Mouse (Mus musculus) midbrain, embryonic 10.5 days (tissue): ENCODE data around the gene Mb21d2. TPM values are rescaled to one million over a fixed set of nuclear protein-coding genes. Genes with fewer than 3 reads are reported as not detected.

Experiments
- DNase-seq: peaks from one replicate; pipeline ENCODE4 v3.0.0-alpha.2; 2017; ENCODE audit warnings: low spot score
- H3K27ac ChIP-seq: fragments of 300-500 bp; sonication (generic); replicated peaks from 2 replicates; pipeline ENCODE4 v1.5.1; 2016; ENCODE audit warnings: mild to moderate bottlenecking
- H3K27me3 ChIP-seq: fragments of 300-500 bp; sonication (generic); 2 replicates; pipeline ENCODE4 v1.6.1; 2016; ENCODE audit warnings: low read depth, mild to moderate bottlenecking; ENCODE audit not compliant: poor library complexity, severe bottlenecking
- H3K36me3 ChIP-seq: fragments of 300-500 bp; sonication (generic); 2 replicates; pipeline ENCODE4 v1.6.1; 2016; ENCODE audit warnings: mild to moderate bottlenecking, moderate library complexity
- H3K4me1 ChIP-seq: fragments of 300-500 bp; sonication (generic); 2 replicates; pipeline ENCODE4 v1.6.1; 2016
- H3K4me3 ChIP-seq: fragments of 300-500 bp; sonication (generic); 2 replicates; pipeline ENCODE4 v1.5.1; 2016; ENCODE audit warnings: mild to moderate bottlenecking, moderate library complexity
- H3K9me3 ChIP-seq: fragments of 300-500 bp; sonication (generic); replicated peaks from 2 replicates; pipeline ENCODE4 v1.6.1; 2016; ENCODE audit warnings: mild to moderate bottlenecking
- WGBS: fragments of 180-500 bp; shearing (Covaris S2); methylation state at CpG from one replicate; pipeline ENCODE4 v1.1.7; 2016; 5-methylcytosine and 5-hydroxymethylcytosine counted together
- polyA plus RNA-seq: library from polyadenylated mRNA; unstranded; fragments of >200 nt; fragmentation: Nextera tagmentation; extraction: Ambion mirVana; gene quantifications from 2 replicates; pipeline ENCODE4 v1.2.1, GENCODE M21; 2016

Gene Mb21d2
- polyA plus RNA-seq, 1 experiment from 2014 or later = 4.7 TPM

DNA sequence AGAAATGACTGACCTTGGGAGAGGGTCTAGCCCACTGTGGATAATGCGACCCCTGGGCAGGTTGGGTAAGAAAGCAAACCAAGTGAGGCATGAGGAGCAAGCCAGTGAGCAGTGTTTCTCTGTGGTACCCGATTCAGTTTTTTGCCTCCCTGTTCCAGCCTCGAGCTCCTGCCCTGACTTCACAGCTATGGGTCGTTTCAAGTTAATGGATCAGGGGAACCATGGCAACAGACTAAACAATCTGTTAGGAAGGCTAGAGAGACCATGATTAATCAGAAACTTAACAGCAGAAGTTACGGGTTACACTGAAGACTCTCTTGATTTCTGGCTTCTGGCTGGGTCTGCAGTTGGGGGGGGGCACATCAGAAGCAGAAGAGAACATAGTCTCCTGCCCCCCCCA, 36.2 kb downstream of the Mb21d2 start:
- no peak for DNase-seq
- Histone ChIP-seq H3K4me3 (no peak overlapping the region), H3K36me3 (peaks cover 23% of the 10 kb centered on the region), H3K4me1 (peaks cover 17% of the 10 kb centered on the region), H3K27ac (no peak overlapping the region), H3K27me3 (no peaks in the 10 kb centered on the region), H3K9me3 (peaks cover 14% of the 10 kb centered on the region)
- WGBS = 45% methylated on average over 5 of the region's 5 CpGs

DNA sequence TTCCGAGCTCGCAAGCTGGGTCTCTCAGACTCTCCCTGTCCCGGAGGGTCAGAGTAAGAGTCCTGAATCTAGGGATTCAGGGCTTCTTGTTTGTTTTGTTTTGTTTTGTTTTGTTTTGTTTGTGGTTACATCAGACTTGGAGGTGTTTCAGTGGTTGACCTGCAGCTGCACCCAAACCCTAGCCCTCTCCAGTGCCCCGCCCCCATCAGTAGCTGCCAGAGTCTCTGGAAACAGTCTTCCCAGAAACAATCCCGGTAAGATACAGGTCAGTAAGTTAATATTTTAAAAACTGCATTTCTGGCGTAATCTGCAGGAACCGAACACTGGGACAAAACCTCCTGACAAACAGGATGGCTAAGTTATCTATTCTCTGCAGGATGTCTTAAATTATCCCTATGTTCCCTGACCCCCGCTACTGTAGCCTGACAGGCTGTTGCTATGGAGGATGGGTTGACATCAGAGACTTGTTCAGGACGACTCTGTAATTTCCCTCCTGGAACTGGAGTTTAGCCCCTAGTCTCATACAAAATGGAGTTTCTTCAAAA, 43.2 kb downstream of the Mb21d2 start:
- Histone ChIP-seq H3K27me3 (no peaks in the 10 kb centered on the region), H3K4me1 (peaks cover 33% of the 10 kb centered on the region), H3K9me3 (peaks cover 14% of the 10 kb centered on the region), H3K27ac (no peak overlapping the region), H3K36me3 (peaks cover 17% of the 10 kb centered on the region), H3K4me3 (no peak overlapping the region)
- no peak for DNase-seq
- WGBS = 78% methylated on average over 9 of the region's 9 CpGs

DNA sequence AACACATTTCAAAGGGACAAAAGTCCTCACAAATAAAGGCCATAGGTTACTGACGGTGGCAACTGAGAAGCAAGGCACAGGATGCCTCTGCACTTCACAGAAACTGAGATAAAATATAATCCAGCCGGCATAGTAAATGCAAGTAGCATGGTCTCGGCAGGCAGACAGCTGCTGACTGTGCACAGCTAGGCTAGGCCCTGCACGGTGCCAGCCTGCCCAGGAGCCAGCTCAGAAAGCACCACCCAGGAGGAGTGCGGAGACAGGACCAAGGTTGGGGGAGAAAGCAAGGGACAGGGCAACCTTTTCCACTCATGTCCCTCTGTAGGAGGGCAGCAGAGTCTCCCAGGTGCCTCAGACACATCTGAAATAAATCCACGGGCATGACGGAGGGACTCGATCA, 44.0 kb downstream of the Mb21d2 start:
- no peak overlapping the region for H3K4me3 ChIP-seq
- peaks cover 14% of the 10 kb centered on the region for H3K9me3 ChIP-seq
- DNase-seq = no peak
- WGBS = 91% methylated on average over 8 of the region's 8 CpGs
- H3K27ac ChIP-seq = no peak overlapping the region; the same call in 1 of the 2 replicates
- H3K4me1 ChIP-seq = peaks cover 41% of the 10 kb centered on the region
- peaks cover 17% of the 10 kb centered on the region for H3K36me3 ChIP-seq
- H3K27me3 ChIP-seq = no peaks in the 10 kb centered on the region

DNA sequence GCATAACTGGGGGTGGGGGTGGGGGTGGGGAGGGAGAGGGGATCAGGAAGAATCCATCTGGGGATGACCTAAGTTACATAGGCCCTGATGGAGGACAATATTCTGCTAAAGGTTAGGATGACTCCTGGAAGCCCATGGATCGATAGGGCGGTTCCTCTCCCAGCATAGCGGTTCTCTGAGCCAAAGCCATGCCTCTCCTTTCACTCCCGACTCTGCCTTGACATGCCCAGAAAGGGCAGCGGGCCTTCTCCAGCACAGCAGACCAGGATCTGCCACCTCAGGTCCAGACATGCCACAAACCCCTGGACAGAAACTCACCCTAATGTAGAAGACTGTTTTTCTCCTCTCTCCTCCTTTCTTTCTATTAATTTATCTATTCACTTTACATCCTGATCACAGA, 44.8 kb downstream of the Mb21d2 start:
- Histone ChIP-seq H3K4me1 (peaks cover 47% of the 10 kb centered on the region), H3K9me3 (peaks cover 7% of the 10 kb centered on the region; the same call in 1 of the 2 replicates), H3K27me3 (no peaks in the 10 kb centered on the region), H3K4me3 (no peak overlapping the region), H3K36me3 (peaks cover 11% of the 10 kb centered on the region), H3K27ac (no peak overlapping the region)
- 89% methylated on average over 5 of the region's 5 CpGs for WGBS
- DNase-seq = no peak

DNA sequence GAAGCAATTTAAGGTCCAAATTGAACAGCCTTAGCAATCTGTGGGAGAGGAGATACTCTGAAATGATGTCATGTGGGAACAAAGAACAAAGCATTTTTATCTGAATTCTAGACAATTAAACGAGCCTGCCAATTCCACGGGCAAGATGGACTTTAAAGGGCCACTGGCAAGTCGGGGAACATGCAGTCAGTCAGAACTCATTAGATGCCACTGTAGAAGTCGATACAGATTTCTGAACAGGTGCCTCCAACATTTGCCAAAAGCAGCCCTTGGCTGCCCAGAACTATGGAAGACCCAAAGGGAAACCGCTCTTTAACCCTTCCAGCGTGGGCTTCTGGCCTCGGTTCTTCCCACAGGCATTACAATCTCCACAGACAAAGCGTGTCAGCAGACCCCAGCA, 45.8 kb downstream of the Mb21d2 start:
- H3K4me3 ChIP-seq = no peak overlapping the region
- H3K4me1 ChIP-seq = peaks cover 47% of the 10 kb centered on the region
- H3K27ac ChIP-seq = no peak overlapping the region
- 0 out of 2 replicates have a peak, but pooled peaks cover 2% of the 10 kb centered on the region for H3K36me3 ChIP-seq
- 90% methylated on average over 8 of the region's 8 CpGs for WGBS
- H3K9me3 ChIP-seq = no peaks in the 10 kb centered on the region
- H3K27me3 ChIP-seq = no peaks in the 10 kb centered on the region
- DNase-seq = no peak

DNA sequence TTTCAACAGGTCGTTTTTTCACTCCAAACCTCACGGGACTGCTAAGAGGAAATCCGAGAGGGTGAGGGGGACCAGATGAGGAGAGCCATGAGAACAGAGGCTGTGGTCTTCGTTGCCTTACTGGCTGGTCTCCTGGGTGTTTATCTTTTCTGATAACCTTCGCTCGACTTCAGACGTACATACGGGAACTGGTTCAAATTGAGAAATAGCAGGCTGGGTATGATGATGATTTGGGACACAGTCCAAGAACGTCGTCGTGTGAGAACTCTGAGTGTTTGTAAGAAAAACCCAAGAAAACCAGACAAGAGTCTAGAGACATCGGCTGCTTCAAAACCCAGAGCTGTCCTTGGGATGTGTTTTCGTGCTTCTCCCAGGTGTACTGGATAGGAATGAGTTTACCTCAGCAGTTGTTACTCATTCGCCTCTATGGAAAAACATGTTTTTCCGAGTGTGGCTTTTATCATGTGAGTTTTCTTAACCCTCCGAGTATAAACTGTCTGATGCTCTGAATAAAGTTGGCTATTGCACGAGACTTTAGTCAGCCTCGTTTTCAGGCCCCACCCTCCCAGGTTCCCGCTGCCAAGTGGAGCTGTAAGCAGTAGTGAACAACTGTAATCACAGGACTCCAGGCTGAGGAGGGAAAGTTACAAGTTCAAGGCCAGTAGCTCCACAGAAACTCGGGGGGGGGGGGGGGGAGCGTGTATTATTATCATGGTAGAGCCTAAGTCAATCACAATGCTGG, 46.6 kb downstream of the Mb21d2 start:
- Histone ChIP-seq H3K4me1 (peaks cover 47% of the 10 kb centered on the region), H3K4me3 (no peak overlapping the region), H3K27me3 (no peaks in the 10 kb centered on the region), H3K36me3 (no peaks in the 10 kb centered on the region), H3K9me3 (no peaks in the 10 kb centered on the region), H3K27ac (no peak overlapping the region)
- no peak for DNase-seq
- WGBS = 90% methylated on average over 21 of the region's 21 CpGs

DNA sequence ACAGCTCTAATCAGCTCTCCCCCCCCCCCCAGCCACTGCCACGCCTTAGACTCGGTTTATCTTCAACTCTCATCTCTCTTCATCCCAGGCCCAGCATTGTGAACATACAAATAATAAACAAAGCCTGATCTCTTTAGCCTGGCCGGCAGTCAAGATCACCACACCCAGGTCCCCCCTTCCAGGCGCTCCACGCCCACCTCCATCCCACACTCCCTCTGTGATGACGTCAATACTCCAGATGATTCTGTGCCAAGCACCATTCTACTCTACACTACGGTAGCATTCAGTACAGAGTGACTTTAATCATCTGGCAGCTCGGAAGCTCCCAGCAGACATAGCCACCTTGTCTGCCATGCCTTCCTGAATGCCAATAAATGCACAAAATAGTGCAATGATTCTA, 47.7 kb downstream of the Mb21d2 start:
- no peak for DNase-seq
- peaks cover 51% of the 10 kb centered on the region for H3K4me1 ChIP-seq
- H3K36me3 ChIP-seq = no peaks in the 10 kb centered on the region
- no peak overlapping the region for H3K4me3 ChIP-seq
- no peak overlapping the region for H3K27ac ChIP-seq
- H3K9me3 ChIP-seq = no peaks in the 10 kb centered on the region
- H3K27me3 ChIP-seq = no peaks in the 10 kb centered on the region
- WGBS = 88% methylated on average over 8 of the region's 8 CpGs

DNA sequence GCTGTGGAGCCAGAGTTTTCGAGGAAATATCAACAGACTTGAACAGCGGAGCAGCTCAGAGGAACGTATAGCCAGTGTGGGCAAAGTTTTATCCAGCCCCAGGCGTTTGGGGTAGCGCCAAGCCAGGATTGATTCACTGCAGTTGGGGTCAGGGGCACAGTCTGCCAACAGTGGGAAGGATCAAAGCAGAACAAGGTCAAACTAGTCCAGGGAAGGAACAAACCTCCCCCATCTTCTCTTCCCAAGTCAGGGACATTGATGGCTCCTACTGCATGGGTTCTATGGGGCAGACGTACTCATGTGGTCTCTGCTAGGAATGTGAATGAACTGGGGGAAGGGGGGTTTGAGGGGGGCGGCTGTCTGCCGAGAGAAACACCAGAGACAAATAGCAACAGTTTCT, 48.7 kb downstream of the Mb21d2 start:
- 60% methylated on average over 8 of the region's 8 CpGs for WGBS
- Histone ChIP-seq H3K4me3 (no peak overlapping the region), H3K36me3 (no peaks in the 10 kb centered on the region), H3K27ac (peak overlapping the region; percentile 20), H3K4me1 (peaks cover 41% of the 10 kb centered on the region), H3K27me3 (no peaks in the 10 kb centered on the region), H3K9me3 (no peaks in the 10 kb centered on the region)
- DNase-seq = no peak

DNA sequence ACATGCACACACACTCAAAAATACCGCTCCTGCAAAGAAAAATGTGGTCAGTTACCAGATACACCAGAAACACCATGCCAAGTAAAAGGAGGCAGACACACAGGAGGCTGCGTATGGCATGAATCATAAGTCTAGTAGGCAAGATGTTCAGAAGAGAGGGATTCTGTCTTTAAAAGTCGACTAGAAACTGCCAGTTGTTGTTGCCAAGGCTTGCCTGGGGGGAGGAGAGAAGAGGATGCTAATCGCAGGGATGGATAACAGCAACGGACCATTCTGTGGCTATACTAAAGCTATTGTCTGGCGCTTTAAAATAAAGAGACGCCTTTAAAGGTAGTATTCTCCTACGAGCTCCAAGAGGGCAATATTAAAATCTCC, 49.2 kb downstream of the Mb21d2 start:
- no peak for DNase-seq
- peaks cover 37% of the 10 kb centered on the region for H3K4me1 ChIP-seq
- no peak overlapping the region for H3K4me3 ChIP-seq
- no peaks in the 10 kb centered on the region for H3K36me3 ChIP-seq
- no peaks in the 10 kb centered on the region for H3K27me3 ChIP-seq
- no peak overlapping the region for H3K27ac ChIP-seq
- no peaks in the 10 kb centered on the region for H3K9me3 ChIP-seq
- 84% methylated on average over 8 of the region's 8 CpGs for WGBS

DNA sequence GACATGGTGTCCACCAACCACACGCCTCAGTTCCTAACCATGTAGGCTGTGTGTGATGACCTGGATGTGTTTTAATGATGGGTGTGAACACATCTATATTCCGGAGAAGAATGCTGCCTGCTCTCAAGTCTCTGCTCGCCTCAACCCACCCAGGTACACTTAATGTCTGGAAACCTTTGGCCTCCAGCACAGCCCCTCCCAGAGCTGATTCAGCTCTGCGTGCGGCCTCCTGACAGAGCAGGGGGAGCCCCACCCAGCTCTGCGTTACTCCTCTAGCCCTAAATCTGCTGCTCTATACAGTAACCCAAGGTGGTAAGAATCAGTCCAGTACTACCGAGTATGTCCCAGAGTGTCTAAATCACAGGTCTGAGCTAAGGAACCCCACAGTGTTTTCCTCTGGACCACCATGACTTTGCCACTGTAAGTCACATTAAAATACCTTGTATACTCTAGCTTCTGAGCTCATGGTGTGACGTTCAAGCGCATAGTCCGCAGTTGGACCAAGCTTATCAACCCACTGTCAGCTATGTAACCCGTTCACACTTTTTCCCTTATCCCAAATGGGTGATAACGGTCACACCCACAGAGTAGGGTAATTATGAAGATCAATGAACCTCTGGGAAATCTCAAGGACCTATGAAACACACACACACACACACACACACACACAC, 49.7 kb downstream of the Mb21d2 start:
- Histone ChIP-seq H3K27ac (no peak overlapping the region), H3K27me3 (no peaks in the 10 kb centered on the region), H3K4me1 (peaks cover 37% of the 10 kb centered on the region), H3K4me3 (no peak overlapping the region), H3K9me3 (no peaks in the 10 kb centered on the region), H3K36me3 (no peaks in the 10 kb centered on the region)
- no peak for DNase-seq
- 93% methylated on average over 12 of the region's 12 CpGs for WGBS

DNA sequence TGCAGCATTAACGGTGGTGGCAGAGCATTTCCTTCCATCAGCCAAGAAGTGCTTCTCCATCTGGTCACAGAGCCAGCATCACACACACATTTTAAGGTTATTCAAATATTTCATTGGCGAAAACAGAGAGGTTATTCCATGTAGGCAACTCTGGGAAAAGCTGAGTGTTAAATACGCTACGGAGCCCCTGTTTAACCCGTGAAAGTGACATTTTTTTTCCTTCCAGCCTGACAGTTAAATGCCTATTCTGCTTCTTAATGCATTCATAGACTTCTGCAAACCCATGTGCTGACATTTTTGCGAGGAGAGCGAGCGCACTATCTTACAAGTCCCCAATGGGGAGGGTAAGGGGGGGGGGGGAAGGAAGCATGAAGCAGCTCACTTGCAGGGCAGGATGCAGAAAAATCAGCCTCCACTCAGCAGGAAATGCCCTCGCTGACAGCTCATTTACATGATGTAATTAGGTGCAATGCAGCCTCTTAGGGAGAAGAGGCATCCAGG, 52.3 kb downstream of the Mb21d2 start:
- no peak for DNase-seq
- WGBS = 85% methylated on average over 9 of the region's 9 CpGs
- Histone ChIP-seq H3K27ac (no peak overlapping the region), H3K9me3 (no peaks in the 10 kb centered on the region), H3K4me1 (peaks cover 27% of the 10 kb centered on the region), H3K27me3 (no peaks in the 10 kb centered on the region; the same call in 1 of the 2 replicates), H3K36me3 (no peaks in the 10 kb centered on the region), H3K4me3 (no peak overlapping the region)

DNA sequence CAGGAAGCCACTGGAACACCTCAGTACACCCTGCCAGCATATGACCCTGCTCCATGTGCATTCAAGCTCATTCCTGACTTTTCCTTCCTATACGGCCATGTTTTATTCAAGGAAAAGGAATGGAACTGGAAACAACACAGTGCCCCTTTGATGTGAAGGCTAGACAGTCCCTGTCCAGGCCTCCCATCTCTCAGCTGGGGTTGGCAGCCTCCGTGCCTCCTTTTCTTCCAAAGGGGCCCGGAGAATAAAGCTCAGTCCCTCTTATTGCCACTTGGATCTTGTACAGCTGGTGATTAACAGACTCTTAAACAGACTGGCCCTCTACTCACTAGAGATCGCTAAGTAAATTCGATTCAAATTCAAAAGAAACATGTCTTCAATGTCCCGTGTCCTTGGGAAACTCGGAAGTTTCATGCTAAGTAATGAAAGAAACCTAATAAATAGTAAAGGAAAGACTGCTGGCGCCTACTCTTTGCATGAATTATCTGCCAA, 56.0 kb downstream of the Mb21d2 start:
- Histone ChIP-seq H3K36me3 (no peaks in the 10 kb centered on the region), H3K9me3 (no peaks in the 10 kb centered on the region), H3K27ac (no peak overlapping the region), H3K4me1 (peaks cover 42% of the 10 kb centered on the region), H3K4me3 (no peak overlapping the region), H3K27me3 (peaks cover 12% of the 10 kb centered on the region; the same call in 1 of the 2 replicates)
- no peak for DNase-seq
- 83% methylated on average over 8 of the region's 8 CpGs for WGBS

DNA sequence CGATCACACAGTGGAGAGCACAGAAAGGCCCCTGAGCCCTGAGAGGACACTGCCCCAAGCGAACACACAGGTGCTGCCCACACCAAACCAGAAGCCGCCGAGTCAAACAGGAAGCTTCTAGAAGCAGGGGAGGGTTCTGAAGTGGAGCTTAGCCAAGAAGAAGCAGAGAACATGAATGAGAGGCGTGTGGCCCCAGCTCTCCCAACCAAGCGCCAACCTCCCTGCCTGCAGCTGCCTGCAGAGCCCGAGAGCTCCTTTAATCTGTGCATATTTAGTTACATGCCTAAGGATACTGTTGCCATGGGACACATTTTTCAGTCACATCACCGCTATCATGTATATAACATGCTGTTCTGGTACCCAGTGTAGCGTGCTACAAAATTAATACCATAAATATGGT, 58.6 kb downstream of the Mb21d2 start:
- no peak for DNase-seq
- 83% methylated on average over 9 of the region's 9 CpGs for WGBS
- no peaks in the 10 kb centered on the region for H3K36me3 ChIP-seq
- 0 out of 2 replicates have a peak overlapping the region, but pooled peaks have one; percentile 17 for H3K27ac ChIP-seq
- H3K27me3 ChIP-seq = peaks cover 12% of the 10 kb centered on the region; the same call in 1 of the 2 replicates
- no peaks in the 10 kb centered on the region for H3K9me3 ChIP-seq
- no peak overlapping the region for H3K4me3 ChIP-seq
- peaks cover 60% of the 10 kb centered on the region for H3K4me1 ChIP-seq
